1 mouse cellular context compared by ENCODE assay signal in the genomic region with DNA sequence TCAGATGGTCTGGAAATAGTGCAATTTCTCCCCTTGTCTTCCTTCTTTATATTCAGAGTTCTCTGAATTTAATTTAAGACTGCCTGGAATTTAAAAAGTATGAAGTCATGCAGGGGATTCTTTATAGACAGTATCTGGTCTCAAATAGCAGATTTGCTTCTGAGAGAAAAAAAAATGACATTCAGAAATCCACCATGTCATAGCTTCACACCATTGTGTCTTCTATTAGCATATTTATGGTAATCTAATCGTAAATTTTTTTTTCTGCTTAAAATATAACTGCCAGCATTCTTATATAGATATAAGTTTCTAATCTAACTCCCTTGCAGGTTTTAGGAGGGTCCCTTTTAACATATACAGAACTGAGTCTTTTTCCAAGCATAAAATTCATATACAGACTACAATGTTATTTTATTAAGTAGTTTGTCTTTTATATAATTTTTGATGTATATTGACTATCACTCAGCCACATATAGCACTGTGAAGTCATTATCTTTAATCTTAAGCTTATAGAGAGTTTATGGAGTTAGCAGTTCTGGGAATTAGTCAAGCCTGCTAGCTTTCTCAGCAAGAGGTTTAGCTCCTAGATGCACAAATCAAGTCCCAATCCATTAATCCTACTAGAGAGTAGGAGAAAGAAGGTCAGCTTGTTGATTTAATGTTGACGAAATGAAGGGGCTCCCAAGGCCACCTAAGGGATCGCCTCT.
A peak's percentile ranks its signal among the peaks of the same experiment; 100 is the strongest.
TF ChIP-seq lines count a peak whose summit lies in the region.

No protein-coding gene starts in this region.

TF ChIP-seq in MEL, 35 proteins besides CTCF, POLR2A, EP300 and RAD21:
- TF ChIP-seq SMC3 (IDR thresholded peaks at IDR 0.05; ENCODE audit: low read depth, low read length), result no peak
- peak; percentile 87 for TF ChIP-seq MXI1 (IDR thresholded peaks at IDR 0.05; ENCODE audit: low read depth, low read length)
- no peak for TF ChIP-seq GATA1 (IDR thresholded peaks at IDR 0.05; ENCODE audit: low read depth, low read length)
- no peak for TF ChIP-seq MAZ (IDR thresholded peaks at IDR 0.05; ENCODE audit: low read depth, low read length)
- no peak for TF ChIP-seq USF1 (IDR thresholded peaks at IDR 0.05; ENCODE audit: low read depth, low read length)
- TF ChIP-seq SIN3A (IDR thresholded peaks at IDR 0.05; ENCODE audit: low read length), result no peak
- TF ChIP-seq CHD2 (IDR thresholded peaks at IDR 0.05; ENCODE audit: low read length), result no peak
- no peak for TF ChIP-seq ZKSCAN1 (IDR thresholded peaks at IDR 0.05; ENCODE audit: low read depth, low read length)
- peak; percentile 58 for TF ChIP-seq ZNF384 (IDR thresholded peaks at IDR 0.05; ENCODE audit: low read depth, low read length)
- no peak for TF ChIP-seq JUND (IDR thresholded peaks at IDR 0.05; ENCODE audit: low read depth, low read length)
